Mouse (Mus musculus): ENCODE results near the gene Esp22. TPM values are rescaled to one million over a fixed set of nuclear protein-coding genes. Genes with fewer than 3 reads are reported as not detected.

Gene Esp22
- polyA plus RNA-seq (2012; rRNA removed), result not detected in 2 replicates

DNA sequence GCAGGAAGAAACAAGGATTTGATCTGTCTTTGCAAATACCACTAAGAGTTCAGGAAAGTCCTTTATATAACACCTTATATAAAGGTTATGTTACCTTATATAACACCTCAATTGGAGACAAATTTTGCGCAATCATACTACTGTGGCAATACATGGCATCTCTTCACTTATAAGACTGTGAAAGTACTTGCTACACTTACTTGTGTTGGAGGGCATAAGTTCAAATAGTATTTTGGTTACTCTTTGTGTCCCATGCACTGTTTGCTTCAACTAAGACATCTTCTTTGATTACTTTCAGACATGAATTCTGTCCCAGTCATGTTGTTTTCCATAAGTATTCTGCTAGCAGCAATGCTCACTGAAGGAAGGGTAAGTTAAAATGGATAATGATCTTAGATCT lies at the start of gene Esp22:
TSS of gene Esp22 (plus strand) at position 301 of the 400 bp plus-strand sequence.

GRCm38 (mm10) chr17:39076937-39077336 lies 18.2 kb upstream of the Esp22 start, which contains the start of gene Esp23:
Gene Esp23, minus strand, starts transcription at chr17:39077037.

Other genes starting within 250 kb of the Esp22 start
- not detected in 2 replicates for gene Esp24, start 58.6 kb upstream of the Esp22 start, polyA plus RNA-seq (2012; rRNA removed)
- not detected in 2 replicates for gene Gm21903, start 52.0 kb upstream of the Esp22 start, polyA plus RNA-seq (2012; rRNA removed)
- gene Esp23, start 18.3 kb upstream of the Esp22 start, polyA plus RNA-seq (2012; rRNA removed), result not detected in 2 replicates

All from liver, embryonic 18 days (tissue).